Mouse (Mus musculus) heart, postnatal 0 days (tissue): Measurements from ENCODE around the gene Wwc1.

Source experiments
- CTCF ChIP-seq: IDR thresholded peaks from 2 replicates; pipeline ENCODE4 v1.5.1; 2016; ENCODE audit warnings: antibody characterized with exemption, control low read depth, low read depth
- EP300 ChIP-seq: IDR thresholded peaks from 2 replicates; pipeline ENCODE4 v1.6.1; 2016; ENCODE audit warnings: antibody characterized with exemption, low read depth

- TF ChIP-seq EP300 (no peak), CTCF (no peak)
These were observed 136.0 kb downstream of the Wwc1 start for GRCm38 (mm10) chr11:35844299-35844698.
